Mouse (Mus musculus): ENCODE measurements around the gene 1700020N01Rik. TPM values are rescaled to one million over a fixed set of nuclear protein-coding genes. Genes with fewer than 3 reads are reported as not detected.

The 1700020N01Rik gene
- polyA plus RNA-seq, 1 experiment from 2014 or later: not detected

DNA sequence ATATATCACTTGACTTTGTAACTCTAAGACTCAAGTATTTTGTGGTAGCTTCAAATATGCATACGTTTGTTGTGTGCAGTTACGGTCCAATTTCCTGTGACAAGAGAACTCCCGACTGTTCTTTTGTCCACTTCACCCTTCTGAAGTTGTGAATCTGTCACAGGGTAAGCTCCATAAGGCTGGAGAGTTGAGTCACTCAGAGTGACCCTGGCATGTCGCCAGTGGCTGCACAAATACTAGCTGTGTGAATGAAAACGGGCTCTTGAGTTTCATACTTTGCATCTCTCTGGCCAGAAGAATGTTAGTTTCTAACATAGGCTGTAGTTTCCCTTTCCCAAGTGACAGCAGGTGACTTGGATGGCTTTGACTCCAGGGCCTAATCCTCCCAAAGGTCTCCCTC, 14.0 kb downstream of the 1700020N01Rik start:
- Histone ChIP-seq H3K4me1 (peaks cover 15% of the 10 kb centered on the region), H3K9me3 (no peaks in the 10 kb centered on the region), H3K9ac (replicated peaks) (no peak overlapping the region), H3K4me2 (replicated peaks) (no peak overlapping the region), H3K27me3 (no peaks in the 10 kb centered on the region), H3K36me3 (no peaks in the 10 kb centered on the region), H3K27ac (replicated peaks) (no peak overlapping the region), H3K4me3 (no peak overlapping the region)
- ATAC-seq (replicated peaks): no peak
- 59% methylated on average over 5 of the region's 5 CpGs for WGBS

DNA sequence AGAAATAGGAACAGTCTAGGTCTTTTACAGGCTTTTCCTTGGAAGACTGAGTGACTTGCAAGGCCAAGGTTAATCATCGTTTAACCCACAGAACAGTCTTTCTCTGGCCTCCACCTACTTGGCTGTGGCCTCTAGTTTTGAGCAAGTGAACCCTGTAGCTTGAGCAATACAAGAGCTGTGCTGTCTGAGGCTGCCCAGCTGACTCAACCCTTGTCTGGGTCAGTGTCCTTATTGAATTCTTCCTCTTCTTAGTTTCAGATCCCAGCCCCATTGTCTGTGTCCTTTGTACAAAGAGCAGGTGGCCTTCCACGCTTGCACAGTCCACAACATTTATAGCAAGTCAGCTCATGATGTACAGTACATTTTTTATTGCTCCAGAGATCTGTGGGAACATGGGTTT, 16.6 kb downstream of the 1700020N01Rik start:
- no peak for ATAC-seq (replicated peaks)
- H3K9me3 ChIP-seq: no peaks in the 10 kb centered on the region
- H3K27ac ChIP-seq (replicated peaks): no peak overlapping the region
- H3K4me3 ChIP-seq: no peak overlapping the region
- no peaks in the 10 kb centered on the region for H3K27me3 ChIP-seq
- no peak overlapping the region for H3K9ac ChIP-seq (replicated peaks)
- no peaks in the 10 kb centered on the region for H3K36me3 ChIP-seq
- no peak overlapping the region for H3K4me2 ChIP-seq (replicated peaks)
- 79% methylated on average over 2 of the region's 2 CpGs for WGBS
- peaks cover 12% of the 10 kb centered on the region for H3K4me1 ChIP-seq

- no peak overlapping the region for H3K4me3 ChIP-seq
- H3K27ac ChIP-seq (replicated peaks): no peak overlapping the region
- WGBS: 85% methylated on average over 4 of the region's 4 CpGs
Measured at GRCm38 (mm10) chr10:21613021-21613860, 20.3 kb downstream of the 1700020N01Rik start.

GRCm38 (mm10) chr10:21614520-21614919, 21.6 kb downstream of the 1700020N01Rik start:
- Histone ChIP-seq H3K27ac (replicated peaks) (no peak overlapping the region), H3K4me1 (no peaks in the 10 kb centered on the region), H3K4me2 (replicated peaks) (no peak overlapping the region), H3K27me3 (no peaks in the 10 kb centered on the region), H3K36me3 (no peaks in the 10 kb centered on the region), H3K9me3 (no peaks in the 10 kb centered on the region), H3K4me3 (no peak overlapping the region), H3K9ac (replicated peaks) (no peak overlapping the region)
- ATAC-seq (replicated peaks): no peak
- WGBS: 92% methylated on average over 1 of the region's 1 CpGs

More at GRCm38 (mm10) chr10:21613021-21613860, 20.3 kb downstream of the 1700020N01Rik start:
- Histone ChIP-seq H3K4me2 (replicated peaks) (no peak overlapping the region), H3K4me1 (no peaks in the 10 kb centered on the region), H3K36me3 (no peaks in the 10 kb centered on the region), H3K27me3 (no peaks in the 10 kb centered on the region), H3K9ac (replicated peaks) (no peak overlapping the region), H3K9me3 (no peaks in the 10 kb centered on the region)
- no peak for ATAC-seq (replicated peaks)

DNA sequence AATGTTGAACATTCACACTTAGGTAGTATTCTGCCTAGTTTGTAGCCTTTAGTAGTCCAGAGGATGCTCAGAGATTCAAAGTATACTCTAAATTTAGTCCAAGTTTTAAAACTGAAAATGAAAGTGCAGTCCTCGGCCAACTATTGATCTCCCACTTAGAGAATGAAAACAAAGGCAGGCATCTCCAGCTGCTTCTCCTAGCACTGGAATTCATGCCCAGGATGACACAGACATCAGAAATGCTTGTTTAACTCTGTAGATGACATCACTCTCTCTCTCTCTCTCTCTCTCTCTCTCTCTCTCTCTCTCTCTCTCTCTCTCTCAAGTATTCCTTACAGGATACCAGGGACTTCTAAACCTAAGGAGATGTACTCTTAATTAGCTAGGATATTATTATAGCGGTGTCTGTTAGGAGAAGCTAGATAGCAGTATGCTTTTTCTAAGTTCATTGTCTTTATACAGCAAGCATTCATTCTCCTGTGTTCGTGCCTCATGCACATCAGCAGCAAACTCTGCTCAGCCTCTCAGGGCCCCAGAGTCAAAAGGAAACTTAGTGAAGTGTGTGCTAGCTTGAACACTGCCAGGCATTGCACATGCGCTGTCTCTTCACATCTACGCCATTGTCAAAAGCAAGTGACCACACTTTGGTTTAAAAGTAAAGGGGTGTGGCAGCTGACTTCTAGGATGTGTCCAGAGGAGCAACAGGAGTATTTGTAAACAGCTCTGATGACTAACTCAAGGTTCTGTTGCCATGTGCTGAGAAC, 26.0 kb downstream of the 1700020N01Rik start:
- WGBS: 86% methylated on average over 5 of the region's 5 CpGs
- Histone ChIP-seq H3K36me3 (no peaks in the 10 kb centered on the region), H3K4me3 (no peak overlapping the region), H3K9ac (replicated peaks) (no peak overlapping the region), H3K27ac (replicated peaks) (no peak overlapping the region), H3K4me2 (replicated peaks) (no peak overlapping the region), H3K9me3 (no peaks in the 10 kb centered on the region), H3K27me3 (no peaks in the 10 kb centered on the region), H3K4me1 (no peaks in the 10 kb centered on the region)
- no peak for ATAC-seq (replicated peaks)

- no peak overlapping the region for H3K4me2 ChIP-seq (replicated peaks)
- H3K27me3 ChIP-seq: no peaks in the 10 kb centered on the region
- no peaks in the 10 kb centered on the region for H3K9me3 ChIP-seq
- no peaks in the 10 kb centered on the region for H3K4me1 ChIP-seq
- no peaks in the 10 kb centered on the region for H3K36me3 ChIP-seq
- no peak overlapping the region for H3K27ac ChIP-seq (replicated peaks)
- no peak overlapping the region for H3K4me3 ChIP-seq
- H3K9ac ChIP-seq (replicated peaks): no peak overlapping the region
- 76% methylated on average over 7 of the region's 7 CpGs for WGBS
- no peak for ATAC-seq (replicated peaks)
Measured at GRCm38 (mm10) chr10:21622065-21622464, 29.1 kb downstream of the 1700020N01Rik start.

GRCm38 (mm10) chr10:21628555-21628954, 35.6 kb downstream of the 1700020N01Rik start:
- Histone ChIP-seq H3K27ac (replicated peaks) (no peak overlapping the region), H3K4me1 (no peaks in the 10 kb centered on the region), H3K36me3 (no peaks in the 10 kb centered on the region), H3K27me3 (no peaks in the 10 kb centered on the region), H3K4me3 (no peak overlapping the region), H3K9me3 (no peaks in the 10 kb centered on the region), H3K4me2 (replicated peaks) (no peak overlapping the region), H3K9ac (replicated peaks) (no peak overlapping the region)
- no peak for ATAC-seq (replicated peaks)
- 82% methylated on average over 5 of the region's 5 CpGs for WGBS

- Histone ChIP-seq H3K9me3 (no peaks in the 10 kb centered on the region), H3K9ac (replicated peaks) (no peak overlapping the region), H3K36me3 (no peaks in the 10 kb centered on the region), H3K4me2 (replicated peaks) (no peak overlapping the region), H3K4me3 (no peak overlapping the region), H3K27me3 (no peaks in the 10 kb centered on the region), H3K4me1 (no peaks in the 10 kb centered on the region), H3K27ac (replicated peaks) (no peak overlapping the region)
- WGBS: 93% methylated on average over 10 of the region's 10 CpGs
- no peak for ATAC-seq (replicated peaks)
Measured at GRCm38 (mm10) chr10:21629031-21629740, 36.2 kb downstream of the 1700020N01Rik start.

DNA sequence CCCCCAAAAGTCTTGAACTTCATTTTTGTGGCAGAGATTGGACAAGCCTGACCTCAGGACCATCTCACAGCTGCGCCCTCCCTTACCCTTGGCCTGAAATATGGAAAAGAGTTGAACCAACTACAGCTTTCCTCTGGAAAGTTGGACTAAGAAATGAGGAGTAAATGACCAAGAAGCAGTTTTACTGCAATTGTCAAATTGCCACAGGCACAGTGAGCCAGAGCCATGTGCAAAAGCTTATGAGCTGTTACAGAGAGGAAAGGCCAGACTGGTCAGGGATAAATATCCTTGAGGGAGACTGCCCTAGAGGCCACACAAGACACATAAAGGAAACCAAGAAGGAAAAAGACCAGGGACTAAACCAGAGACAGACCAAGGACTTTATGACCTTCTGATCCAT, 38.5 kb downstream of the 1700020N01Rik start:
- WGBS: 87% methylated on average over 1 of the region's 1 CpGs

GRCm38 (mm10) chr10:21632687-21633086, 39.7 kb downstream of the 1700020N01Rik start:
- Histone ChIP-seq H3K4me3 (no peak overlapping the region), H3K9me3 (no peaks in the 10 kb centered on the region), H3K36me3 (no peaks in the 10 kb centered on the region), H3K27ac (replicated peaks) (no peak overlapping the region), H3K27me3 (no peaks in the 10 kb centered on the region), H3K9ac (replicated peaks) (no peak overlapping the region), H3K4me2 (replicated peaks) (no peak overlapping the region), H3K4me1 (no peaks in the 10 kb centered on the region)
- WGBS: 65% methylated on average over 5 of the region's 5 CpGs
- no peak for ATAC-seq (replicated peaks)

More for the DNA sequence above, 38.5 kb downstream of the 1700020N01Rik start:
- Histone ChIP-seq H3K4me2 (replicated peaks) (no peak overlapping the region), H3K9me3 (no peaks in the 10 kb centered on the region), H3K9ac (replicated peaks) (no peak overlapping the region), H3K27me3 (no peaks in the 10 kb centered on the region), H3K27ac (replicated peaks) (no peak overlapping the region), H3K4me3 (no peak overlapping the region), H3K4me1 (no peaks in the 10 kb centered on the region), H3K36me3 (no peaks in the 10 kb centered on the region)
- ATAC-seq (replicated peaks): no peak

GRCm38 (mm10) chr10:21635988-21636710, 43.2 kb downstream of the 1700020N01Rik start:
- no peaks in the 10 kb centered on the region for H3K9me3 ChIP-seq
- H3K36me3 ChIP-seq: no peaks in the 10 kb centered on the region
- H3K27ac ChIP-seq (replicated peaks): no peak overlapping the region
- no peak overlapping the region for H3K9ac ChIP-seq (replicated peaks)
- no peaks in the 10 kb centered on the region for H3K4me1 ChIP-seq
- H3K4me3 ChIP-seq: no peak overlapping the region
- no peak overlapping the region for H3K4me2 ChIP-seq (replicated peaks)
- H3K27me3 ChIP-seq: no peaks in the 10 kb centered on the region
- WGBS: 82% methylated on average over 4 of the region's 4 CpGs
- no peak for ATAC-seq (replicated peaks)
